Mouse (Mus musculus) megakaryocyte, embryonic 14.5 days (primary cell): ENCODE measurements at regions not wholly inside any gene's neighbourhood (a gene's known extent, or its start where the extent isn't known, plus 50 kb on each side); places are given as distances from the start of the nearest gene placed in this dataset.

Experiments
- H3K27me3 ChIP-seq: replicated peaks from 2 replicates; pipeline ENCODE3; 2012; ENCODE audit warnings: inconsistent platforms
- H3K36me3 ChIP-seq: replicated peaks from 2 replicates; pipeline ENCODE3; 2012; ENCODE audit warnings: low read length, inconsistent platforms, mixed read lengths
- H3K4me1 ChIP-seq: 2 replicates; pipeline ENCODE4 v1.6.1; 2012; ENCODE audit warnings: inconsistent platforms
- H3K4me3 ChIP-seq: replicated peaks from 2 replicates; pipeline ENCODE3; 2012; ENCODE audit warnings: moderate library complexity, mild to moderate bottlenecking, inconsistent platforms
- H3K9me3 ChIP-seq: 2 replicates; pipeline ENCODE4 v1.6.1; 2012; ENCODE audit warnings: inconsistent platforms
- FLI1 ChIP-seq: IDR thresholded peaks from 2 replicates; pipeline ENCODE4 v1.6.1; 2012; ENCODE audit warnings: low read length, inconsistent platforms, mixed read lengths
- GATA1 ChIP-seq: IDR thresholded peaks from 3 replicates; pipeline ENCODE4 v1.6.1; 2012; ENCODE audit warnings: mixed read lengths, low read length, inconsistent platforms, borderline replicate concordance

GRCm38 (mm10) chr3:38697871-38698270 lies 188.9 kb upstream of the Fat4 start:
- H3K36me3 ChIP-seq: no peaks in the 10 kb centered on the region
- peaks cover 17% of the 10 kb centered on the region for H3K9me3 ChIP-seq
- H3K4me1 ChIP-seq: no peaks in the 10 kb centered on the region
- no peak overlapping the region for H3K4me3 ChIP-seq
- TF ChIP-seq GATA1 (no peak), FLI1 (no peak)
- no peaks in the 10 kb centered on the region for H3K27me3 ChIP-seq

GRCm38 (mm10) chr3:38697349-38697748 lies 189.4 kb upstream of the Fat4 start:
- TF ChIP-seq FLI1 (no peak), GATA1 (no peak)
- H3K9me3 ChIP-seq: peaks cover 17% of the 10 kb centered on the region
- H3K27me3 ChIP-seq: no peaks in the 10 kb centered on the region

GRCm38 (mm10) chr3:38695836-38696235 lies 190.9 kb upstream of the Fat4 start:
- no peak overlapping the region for H3K4me3 ChIP-seq
- peaks cover 15% of the 10 kb centered on the region for H3K9me3 ChIP-seq
- H3K4me1 ChIP-seq: no peaks in the 10 kb centered on the region
- no peak for TF ChIP-seq GATA1
- no peak for TF ChIP-seq FLI1
- H3K36me3 ChIP-seq: no peaks in the 10 kb centered on the region
- H3K27me3 ChIP-seq: no peaks in the 10 kb centered on the region

More at GRCm38 (mm10) chr3:38697349-38697748, 189.4 kb upstream of the Fat4 start:
- no peaks in the 10 kb centered on the region for H3K36me3 ChIP-seq
- H3K4me3 ChIP-seq: no peak overlapping the region
- H3K4me1 ChIP-seq: no peaks in the 10 kb centered on the region

- Histone ChIP-seq H3K9me3 (peaks cover 11% of the 10 kb centered on the region), H3K36me3 (no peaks in the 10 kb centered on the region), H3K4me3 (no peak overlapping the region), H3K27me3 (no peaks in the 10 kb centered on the region), H3K4me1 (no peaks in the 10 kb centered on the region)
- TF ChIP-seq GATA1: no peak
- TF ChIP-seq FLI1: no peak
Measured at GRCm38 (mm10) chr3:38692768-38693167, 194.0 kb upstream of the Fat4 start.

- Histone ChIP-seq H3K27me3 (no peaks in the 10 kb centered on the region), H3K4me3 (no peak overlapping the region), H3K36me3 (no peaks in the 10 kb centered on the region), H3K9me3 (peaks cover 10% of the 10 kb centered on the region), H3K4me1 (no peaks in the 10 kb centered on the region)
- TF ChIP-seq FLI1 (no peak), GATA1 (no peak)
Measured at GRCm38 (mm10) chr3:38684247-38684991, 199.8 kb upstream of the Ankrd50 start.

GRCm38 (mm10) chr3:38663670-38664494 lies 179.2 kb upstream of the Ankrd50 start:
- H3K4me1 ChIP-seq: no peaks in the 10 kb centered on the region
- no peak overlapping the region for H3K4me3 ChIP-seq
- TF ChIP-seq FLI1 (no peak), GATA1 (no peak)
- no peaks in the 10 kb centered on the region for H3K27me3 ChIP-seq
- H3K9me3 ChIP-seq: peaks cover 15% of the 10 kb centered on the region
- H3K36me3 ChIP-seq: no peaks in the 10 kb centered on the region

- H3K4me3 ChIP-seq: no peak overlapping the region
- H3K36me3 ChIP-seq: no peaks in the 10 kb centered on the region
- no peaks in the 10 kb centered on the region for H3K4me1 ChIP-seq
- TF ChIP-seq GATA1 (no peak), FLI1 (no peak)
- H3K9me3 ChIP-seq: peaks cover 20% of the 10 kb centered on the region
- H3K27me3 ChIP-seq: no peaks in the 10 kb centered on the region
Measured at GRCm38 (mm10) chr3:38663023-38663422, 178.4 kb upstream of the Ankrd50 start.

- Histone ChIP-seq H3K9me3 (peaks cover 14% of the 10 kb centered on the region; the same call in 1 of the 2 replicates), H3K36me3 (no peaks in the 10 kb centered on the region), H3K4me3 (no peak overlapping the region), H3K27me3 (no peaks in the 10 kb centered on the region), H3K4me1 (no peaks in the 10 kb centered on the region)
- TF ChIP-seq FLI1 (no peak), GATA1 (no peak)
Measured at GRCm38 (mm10) chr3:38656790-38657189, 172.1 kb upstream of the Ankrd50 start.

- Histone ChIP-seq H3K27me3 (no peaks in the 10 kb centered on the region), H3K4me1 (no peaks in the 10 kb centered on the region), H3K9me3 (peaks cover 11% of the 10 kb centered on the region; the same call in 1 of the 2 replicates), H3K4me3 (no peak overlapping the region), H3K36me3 (no peaks in the 10 kb centered on the region)
- TF ChIP-seq FLI1 (no peak), GATA1 (no peak)
Measured at GRCm38 (mm10) chr3:38653928-38654327, 169.3 kb upstream of the Ankrd50 start.

GRCm38 (mm10) chr3:38652985-38653685 lies 168.5 kb upstream of the Ankrd50 start:
- H3K36me3 ChIP-seq: no peaks in the 10 kb centered on the region
- no peak for TF ChIP-seq FLI1
- TF ChIP-seq GATA1: no peak
- no peak overlapping the region for H3K4me3 ChIP-seq
- H3K27me3 ChIP-seq: no peaks in the 10 kb centered on the region
- peaks cover 9% of the 10 kb centered on the region for H3K9me3 ChIP-seq
- no peaks in the 10 kb centered on the region for H3K4me1 ChIP-seq
